Mouse (Mus musculus) cerebellum, adult 2 months (tissue): ENCODE data around the gene Ncbp1.
"Not testable (repeated sequence)": the region's sequence is repeated elsewhere in the genome, so short reads cannot be mapped to it uniquely, and the experiment has no call there.

Experiments
- CTCF ChIP-seq: fragments of 200-500 bp; IDR thresholded peaks from 2 replicates; pipeline ENCODE4 v1.5.1; 2011; ENCODE audit warnings: low read depth, mild to moderate bottlenecking, control low read depth, low read length, moderate library complexity, borderline replicate concordance; ENCODE audit not compliant: insufficient read depth
- POLR2A ChIP-seq: fragments of 200-500 bp; IDR thresholded peaks from 2 replicates; pipeline ENCODE4 v1.6.1; 2011; ENCODE audit warnings: low read length, control low read depth, borderline replicate concordance; ENCODE audit not compliant: insufficient read depth

GRCm38 (mm10) chr4:46192011-46192410 is 53.6 kb downstream of the Ncbp1 start:
- TF ChIP-seq CTCF, POLR2A: not testable (repeated sequence)
